Mouse (Mus musculus) embryonic facial prominence, embryonic 11.5 days (tissue): ENCODE results near the gene Cyfip2. TPM values are rescaled to one million over a fixed set of nuclear protein-coding genes. Genes with fewer than 3 reads are reported as not detected.
A peak's percentile ranks its signal among the peaks of the same experiment; 100 is the strongest.

Experiments used
- ATAC-seq: fragments of 200-750 bp; cut with Nextera tagmentation; replicated peaks from 2 replicates; pipeline ENCODE4 v1.8.0; 2017; ENCODE audit warnings: low read depth; ENCODE audit not compliant: insufficient number of reproducible peaks, low FRiP score, low TSS enrichment
- DNase-seq: peaks from one replicate; pipeline ENCODE4 v3.0.0-alpha.2; 2015; ENCODE audit warnings: low spot score
- H3K27ac ChIP-seq: fragments of 300-500 bp; sonication (generic); replicated peaks from 2 replicates; pipeline ENCODE4 v1.5.1; 2014; ENCODE audit warnings: mild to moderate bottlenecking, low read depth, low read length, control low read depth
- H3K27me3 ChIP-seq: fragments of 300-500 bp; sonication (generic); 2 replicates; pipeline ENCODE4 v1.6.1; 2014; ENCODE audit warnings: mild to moderate bottlenecking, low read length, moderate library complexity, mixed read lengths; ENCODE audit not compliant: control insufficient read depth, insufficient read depth
- H3K36me3 ChIP-seq: fragments of 300-500 bp; sonication (generic); replicated peaks from 2 replicates; pipeline ENCODE4 v1.6.1; 2014; ENCODE audit warnings: low read depth, mild to moderate bottlenecking, low read length, moderate library complexity, mixed read lengths; ENCODE audit not compliant: control insufficient read depth, insufficient read depth
- H3K4me1 ChIP-seq: fragments of 300-500 bp; sonication (generic); 2 replicates; pipeline ENCODE4 v1.6.1; 2014; ENCODE audit warnings: low read length, mixed read lengths; ENCODE audit not compliant: control insufficient read depth, insufficient read depth
- H3K4me2 ChIP-seq: fragments of 300-500 bp; sonication (generic); 2 replicates; pipeline ENCODE4 v1.6.1; 2014; ENCODE audit warnings: low read depth, mild to moderate bottlenecking, control low read depth, low read length, moderate library complexity
- H3K4me3 ChIP-seq: fragments of 300-500 bp; sonication (generic); 2 replicates; pipeline ENCODE4 v1.5.1; 2014; ENCODE audit warnings: low read depth, low read length, control low read depth
- H3K9ac ChIP-seq: fragments of 300-500 bp; sonication (generic); replicated peaks from 2 replicates; pipeline ENCODE4 v1.6.1; 2014; ENCODE audit warnings: mild to moderate bottlenecking, control low read depth, low read length
- H3K9me3 ChIP-seq: fragments of 300-500 bp; sonication (generic); replicated peaks from 2 replicates; pipeline ENCODE4 v1.6.1; 2016; ENCODE audit warnings: mild to moderate bottlenecking, low read length, inconsistent platforms, mixed read lengths; ENCODE audit not compliant: control insufficient read depth
- WGBS: fragments of 180-500 bp; shearing (Covaris S2); extraction: QIAGEN DNeasy Blood & Tissue Kit; methylation state at CpG from one replicate; pipeline ENCODE4 v1.1.7; 2014; 5-methylcytosine and 5-hydroxymethylcytosine counted together
- polyA plus RNA-seq: library from polyadenylated mRNA; unstranded; fragments of >200 nt; fragmentation: Nextera tagmentation; extraction: Ambion mirVana; gene quantifications from 2 replicates; pipeline ENCODE4 v1.2.1, GENCODE M21; 2014

Cyfip2 gene
- polyA plus RNA-seq, 1 experiment from 2014 or later = 16.8 TPM

DNA sequence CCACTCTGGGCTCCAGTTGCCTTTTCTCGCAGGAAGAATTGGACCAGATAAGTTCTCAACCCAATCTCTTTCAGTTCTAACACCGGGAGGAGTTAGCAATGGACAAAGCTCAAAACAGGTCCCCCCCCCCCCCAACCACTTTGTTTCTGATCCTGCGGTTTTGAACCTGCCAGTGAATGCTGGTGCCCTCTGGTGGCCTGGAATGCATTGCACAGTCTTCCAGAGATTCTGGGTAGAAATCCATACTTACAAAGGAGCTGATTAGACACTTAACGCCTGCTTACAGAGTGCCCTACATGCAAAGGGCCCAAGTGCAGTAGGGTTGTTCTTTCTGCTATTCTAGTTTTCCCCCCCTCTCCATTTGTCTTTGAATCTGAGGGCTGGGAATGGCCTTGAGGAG, 54.5 kb downstream of the Cyfip2 start:
- ATAC-seq = no peak
- H3K36me3 ChIP-seq = no peaks in the 10 kb centered on the region

DNA sequence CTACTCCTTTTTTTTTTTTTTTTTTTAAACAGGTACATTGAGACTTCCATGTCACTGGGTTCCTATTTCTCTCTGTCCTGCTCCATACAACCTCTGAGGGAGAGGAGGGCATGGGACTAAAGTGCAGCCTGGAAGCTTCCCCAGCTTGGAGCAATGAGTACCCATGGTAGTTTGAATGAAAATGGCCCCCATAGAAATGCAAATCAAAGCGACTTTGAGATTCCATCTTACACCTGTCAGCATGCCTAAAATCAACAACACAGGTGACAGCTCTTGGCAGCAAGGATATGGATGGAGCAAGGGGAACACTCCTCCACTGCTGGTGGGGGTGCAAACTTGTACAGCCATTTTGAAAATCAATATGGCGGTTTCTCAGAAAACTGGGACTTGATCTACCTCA, 57.4 kb downstream of the Cyfip2 start:
- Histone ChIP-seq H3K27me3 (no peaks in the 10 kb centered on the region), H3K36me3 (no peaks in the 10 kb centered on the region; the same call in 1 of the 2 replicates), H3K4me1 (no peaks in the 10 kb centered on the region), H3K27ac (no peak overlapping the region), H3K4me3 (no peak overlapping the region), H3K9ac (no peak overlapping the region), H3K4me2 (no peak overlapping the region), H3K9me3 (no peaks in the 10 kb centered on the region)
- DNase-seq (no peak), ATAC-seq (no peak)
- WGBS = 74% methylated on average over 2 of the region's 2 CpGs

More for the DNA sequence above, 54.5 kb downstream of the Cyfip2 start:
- H3K4me1 ChIP-seq = no peaks in the 10 kb centered on the region
- WGBS = 71% methylated on average over 4 of the region's 4 CpGs
- no peak overlapping the region for H3K27ac ChIP-seq
- no peak overlapping the region for H3K9ac ChIP-seq
- no peak overlapping the region for H3K4me2 ChIP-seq
- H3K9me3 ChIP-seq = no peaks in the 10 kb centered on the region
- no peak overlapping the region for H3K4me3 ChIP-seq
- no peaks in the 10 kb centered on the region for H3K27me3 ChIP-seq
- peak; percentile 39 for DNase-seq

DNA sequence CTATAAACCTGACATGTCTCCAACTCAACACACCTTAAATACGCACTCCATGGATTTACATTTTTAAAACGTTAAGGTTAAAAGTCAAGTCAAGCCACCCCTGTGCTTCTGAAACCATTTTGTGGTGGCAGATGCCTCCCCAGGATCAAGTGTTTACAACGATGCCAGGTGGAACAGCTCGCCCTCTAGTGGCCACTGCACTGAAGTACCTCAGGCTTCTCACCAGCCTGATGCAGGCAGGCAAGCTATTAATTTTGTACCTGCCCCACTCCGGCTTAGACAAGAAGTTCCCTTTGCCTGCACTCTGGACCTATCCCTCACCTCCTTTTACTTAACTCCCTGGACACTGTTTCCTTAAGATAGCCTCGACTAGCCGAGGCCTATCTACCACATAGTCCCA, 60.7 kb downstream of the Cyfip2 start:
- H3K27me3 ChIP-seq = no peaks in the 10 kb centered on the region
- H3K4me2 ChIP-seq = no peak overlapping the region
- ATAC-seq (0 out of 2 replicates have a peak, but pooled peaks have one; percentile 34), DNase-seq (peak; percentile 73)
- no peaks in the 10 kb centered on the region; the same call in 1 of the 2 replicates for H3K36me3 ChIP-seq
- H3K27ac ChIP-seq = no peak overlapping the region
- no peaks in the 10 kb centered on the region for H3K4me1 ChIP-seq
- H3K9ac ChIP-seq = no peak overlapping the region
- WGBS = 34% methylated on average over 7 of the region's 7 CpGs
- H3K4me3 ChIP-seq = no peak overlapping the region
- no peaks in the 10 kb centered on the region for H3K9me3 ChIP-seq

DNA sequence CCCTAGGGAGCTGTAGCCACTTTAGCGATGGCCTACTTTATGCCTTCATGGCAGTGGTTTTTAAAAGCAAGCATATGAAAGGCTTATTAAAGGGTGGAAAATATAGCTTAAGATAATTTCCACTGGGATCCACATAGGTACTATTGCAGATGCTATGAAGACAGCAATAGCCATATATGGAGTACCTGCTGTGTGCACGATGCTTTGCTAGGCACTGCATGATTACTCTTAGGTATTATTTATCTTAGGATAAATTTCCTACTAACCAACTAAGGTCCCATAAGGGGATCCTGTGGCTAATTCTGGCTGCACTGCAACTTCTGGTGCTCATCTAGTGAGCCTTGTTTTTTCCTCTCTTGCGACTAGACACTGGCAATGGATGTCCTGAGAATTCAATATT, 64.3 kb downstream of the Cyfip2 start:
- H3K4me1 ChIP-seq = no peaks in the 10 kb centered on the region
- no peaks in the 10 kb centered on the region for H3K27me3 ChIP-seq
- no peak overlapping the region for H3K4me2 ChIP-seq
- no peak for DNase-seq
- ATAC-seq = no peak
- H3K27ac ChIP-seq = no peak overlapping the region
- 81% methylated on average over 3 of the region's 3 CpGs for WGBS
- no peak overlapping the region for H3K9ac ChIP-seq
- H3K36me3 ChIP-seq = no peaks in the 10 kb centered on the region; the same call in 1 of the 2 replicates
- no peak overlapping the region for H3K4me3 ChIP-seq
- H3K9me3 ChIP-seq = no peaks in the 10 kb centered on the region

DNA sequence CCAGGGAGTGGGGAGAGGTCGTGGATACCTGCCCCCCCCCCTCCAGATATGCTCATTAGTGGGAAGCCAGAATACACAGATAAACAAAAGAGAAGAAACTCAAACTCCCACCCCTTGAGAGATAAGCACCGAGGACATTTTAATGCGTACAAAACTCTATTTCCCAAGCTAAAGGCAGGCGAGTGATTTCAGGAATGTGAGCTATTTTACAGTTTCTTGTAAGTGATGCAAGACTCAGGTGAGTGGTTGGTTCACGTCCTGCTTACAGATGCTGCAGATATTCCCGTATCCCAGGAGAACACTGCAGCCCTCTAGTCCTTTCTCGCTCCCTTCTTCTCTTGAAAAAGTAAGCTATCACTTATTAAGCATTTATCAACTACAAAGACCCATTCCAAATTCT, 66.3 kb downstream of the Cyfip2 start:
- Histone ChIP-seq H3K9ac (no peak overlapping the region), H3K4me2 (no peak overlapping the region), H3K9me3 (no peaks in the 10 kb centered on the region), H3K27ac (no peak overlapping the region), H3K27me3 (no peaks in the 10 kb centered on the region), H3K36me3 (no peaks in the 10 kb centered on the region; the same call in 1 of the 2 replicates), H3K4me1 (no peaks in the 10 kb centered on the region), H3K4me3 (no peak overlapping the region)
- ATAC-seq (no peak), DNase-seq (no peak)
- WGBS = 83% methylated on average over 7 of the region's 7 CpGs

DNA sequence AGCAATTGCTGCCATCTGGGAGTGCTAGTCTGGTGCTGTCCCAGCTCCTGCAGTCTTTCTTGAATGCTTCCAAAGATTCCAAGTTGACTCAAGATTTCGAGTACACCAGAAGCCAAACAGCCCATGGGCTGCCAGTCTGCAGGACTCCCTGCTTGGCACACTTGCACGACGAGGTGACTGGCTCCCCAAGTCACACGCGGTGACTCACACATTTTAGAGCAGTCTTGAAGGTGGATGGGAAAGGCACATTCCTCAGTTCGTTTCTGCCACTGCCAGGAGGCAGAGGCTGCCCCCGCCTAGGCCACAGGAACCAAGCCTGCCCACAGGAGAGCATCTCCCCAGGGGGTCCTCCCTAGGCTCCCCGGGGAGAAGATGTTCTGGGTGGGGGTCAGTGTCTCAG, 66.7 kb downstream of the Cyfip2 start:
- Histone ChIP-seq H3K4me3 (no peak overlapping the region), H3K9me3 (no peaks in the 10 kb centered on the region), H3K4me2 (no peak overlapping the region), H3K27ac (no peak overlapping the region), H3K36me3 (no peaks in the 10 kb centered on the region; the same call in 1 of the 2 replicates), H3K4me1 (no peaks in the 10 kb centered on the region), H3K27me3 (no peaks in the 10 kb centered on the region), H3K9ac (no peak overlapping the region)
- DNase-seq (no peak), ATAC-seq (no peak)
- 81% methylated on average over 8 of the region's 8 CpGs for WGBS

DNA sequence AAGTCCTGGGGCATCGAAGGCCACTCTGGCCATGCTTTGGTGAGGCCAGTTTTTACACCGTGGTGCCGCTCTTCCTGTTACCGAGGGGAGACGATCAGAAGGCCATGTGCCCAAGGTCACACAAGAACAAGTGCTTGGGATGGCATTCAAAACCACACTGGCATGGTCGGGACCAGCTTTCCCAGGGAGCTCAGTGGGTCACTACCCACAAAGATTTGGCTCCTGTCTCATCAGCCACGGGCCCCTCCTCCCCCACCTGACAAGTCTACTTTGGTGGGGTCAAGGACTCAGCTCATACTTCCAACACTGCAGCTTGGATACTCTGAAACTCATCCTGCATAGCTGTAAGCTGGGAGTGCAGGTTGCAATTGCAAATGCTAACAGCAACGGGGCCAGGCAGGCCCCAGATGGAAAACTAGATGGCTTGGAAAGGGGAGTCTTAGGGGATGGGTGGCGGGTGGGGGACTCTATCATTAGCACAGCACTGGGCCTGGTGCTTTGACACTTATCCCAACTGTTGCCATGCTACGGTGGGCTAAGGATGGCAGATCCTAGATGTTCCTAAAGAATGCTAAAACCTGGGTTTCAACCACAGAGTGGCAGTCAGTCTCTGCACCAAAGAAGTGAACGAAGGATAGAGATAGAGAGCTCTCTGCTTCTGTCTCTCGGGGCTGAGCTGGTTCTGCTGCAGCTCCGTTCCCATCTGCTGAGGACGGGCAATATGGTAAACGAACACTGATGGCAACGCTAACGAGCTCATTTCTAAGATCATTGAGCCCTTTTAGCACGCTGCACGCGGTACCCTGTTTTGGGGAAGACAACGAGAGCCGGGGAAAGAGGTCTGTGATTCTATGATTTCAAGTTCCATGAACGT, 67.7 kb downstream of the Cyfip2 start:
- ATAC-seq = no peak
- Histone ChIP-seq H3K4me1 (no peaks in the 10 kb centered on the region), H3K4me2 (no peak overlapping the region), H3K27me3 (no peaks in the 10 kb centered on the region), H3K27ac (no peak overlapping the region), H3K36me3 (no peaks in the 10 kb centered on the region), H3K9ac (no peak overlapping the region), H3K4me3 (no peak overlapping the region), H3K9me3 (no peaks in the 10 kb centered on the region)
- DNase-seq = no peak
- WGBS = 87% methylated on average over 23 of the region's 23 CpGs

DNA sequence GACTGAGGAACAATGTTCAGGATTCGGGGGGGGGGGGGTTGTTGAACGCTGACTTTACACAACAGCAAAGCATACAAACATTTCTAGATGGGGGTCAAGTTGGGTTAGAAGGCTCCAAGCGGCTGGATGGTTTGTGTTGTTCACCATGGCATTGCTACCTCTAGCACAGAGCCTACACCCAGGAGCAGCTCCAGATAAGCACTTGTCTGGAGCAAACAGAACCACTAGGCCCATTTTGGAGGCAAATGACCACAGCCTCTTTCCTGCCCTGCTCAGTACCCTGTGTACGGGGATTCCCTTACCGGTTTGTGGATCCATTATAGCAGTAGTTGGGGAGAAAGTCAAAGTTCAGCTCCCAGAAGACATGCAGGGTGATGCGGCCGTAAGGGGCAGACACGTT, 70.7 kb downstream of the Cyfip2 start:
- H3K9me3 ChIP-seq = no peaks in the 10 kb centered on the region
- ATAC-seq (no peak), DNase-seq (no peak)
- no peaks in the 10 kb centered on the region for H3K4me1 ChIP-seq
- no peak overlapping the region for H3K27ac ChIP-seq
- no peak overlapping the region for H3K4me2 ChIP-seq
- no peak overlapping the region for H3K9ac ChIP-seq
- no peaks in the 10 kb centered on the region for H3K27me3 ChIP-seq
- no peak overlapping the region for H3K4me3 ChIP-seq
- no peaks in the 10 kb centered on the region for H3K36me3 ChIP-seq
- WGBS = 91% methylated on average over 8 of the region's 8 CpGs
